8 mouse cellular contexts compared by ENCODE assay signal in the genomic region with DNA sequence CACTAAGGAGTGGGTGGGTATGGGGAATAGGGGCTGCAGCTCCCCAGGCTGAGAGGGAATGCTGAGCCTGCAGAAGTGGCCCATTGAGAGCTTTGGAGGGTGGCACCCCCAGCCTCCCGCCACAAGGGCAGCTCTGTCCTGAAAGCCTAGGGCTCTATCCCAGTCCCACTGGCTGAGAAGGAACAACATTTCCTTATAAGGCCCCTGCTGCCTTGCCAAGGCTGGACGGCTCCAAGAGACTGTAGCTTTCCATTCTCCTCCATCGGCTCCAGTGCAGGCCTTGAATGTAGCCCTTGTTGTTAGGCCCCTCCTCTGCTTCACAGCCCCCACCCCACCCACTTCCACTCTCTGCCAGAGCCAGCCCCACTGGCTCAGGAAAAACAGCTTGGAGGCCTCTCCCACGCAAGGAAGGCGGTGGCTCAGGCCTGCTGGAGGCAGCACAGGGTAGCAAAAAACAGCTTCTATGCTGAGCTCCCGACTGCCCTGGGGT.
DNase-seq lines count a peak whose midpoint lies in the region; ATAC-seq lines count a peak whose summit lies in the region.

No protein-coding gene starts in this region.

- H3K27me3 ChIP-seq in embryonic facial prominence, embryonic 11.5 days (ENCODE audit: control insufficient read depth, insufficient read depth, low read length) = no peaks in the 10 kb centered on the region
- no peaks in the 10 kb centered on the region for H3K27me3 ChIP-seq in intestine, embryonic 14.5 days (replicated peaks; ENCODE audit: control insufficient read depth, insufficient read depth, low read length)

- peak; percentile 83 for DNase-seq in adrenal gland, postnatal 14 days
- DNase-seq in embryonic facial prominence, embryonic 11.5 days (ENCODE audit: low spot score) = peak; percentile 52
- DNase-seq in gastrocnemius, postnatal 36 days = peak; percentile 74 to 87
- peak; percentile 76 for DNase-seq in intestine, embryonic 14.5 days (ENCODE audit: low spot score)
- DNase-seq in left cerebral cortex, adult 18-20 months (ENCODE audit: low spot score in 2 of 2) = peak; percentile 69 to 86
- peak; percentile 86 for DNase-seq in lung, postnatal 25 days (ENCODE audit: low spot score)
- peak; percentile 71 for DNase-seq in right cerebral cortex, postnatal 25 days
- DNase-seq in B cell, adult 2 months = no peak

- H3K36me3 ChIP-seq in embryonic facial prominence, embryonic 11.5 days (replicated peaks; ENCODE audit: control insufficient read depth, insufficient read depth, low read depth, low read length) = no peaks in the 10 kb centered on the region
- no peaks in the 10 kb centered on the region for H3K36me3 ChIP-seq in intestine, embryonic 14.5 days (ENCODE audit: control insufficient read depth, insufficient read depth, low read length)

- no peak overlapping the region for H3K4me2 ChIP-seq in embryonic facial prominence, embryonic 11.5 days (ENCODE audit: low read depth, low read length)
- no peak overlapping the region for H3K4me2 ChIP-seq in intestine, embryonic 14.5 days (ENCODE audit: low read length)

- H3K9me3 ChIP-seq in embryonic facial prominence, embryonic 11.5 days (replicated peaks; ENCODE audit: control insufficient read depth, low read length) = no peaks in the 10 kb centered on the region
- H3K9me3 ChIP-seq in intestine, embryonic 14.5 days (ENCODE audit: control insufficient read depth, low read length) = no peaks in the 10 kb centered on the region

- no peak overlapping the region for H3K9ac ChIP-seq in embryonic facial prominence, embryonic 11.5 days (replicated peaks; ENCODE audit: low read length)
- H3K9ac ChIP-seq in intestine, embryonic 14.5 days (ENCODE audit: low read length) = no peak overlapping the region

- H3K4me1 ChIP-seq in embryonic facial prominence, embryonic 11.5 days (ENCODE audit: control insufficient read depth, insufficient read depth, low read length) = no peaks in the 10 kb centered on the region; the same call in 1 of the 2 replicates
- H3K4me1 ChIP-seq in intestine, embryonic 14.5 days (replicated peaks; ENCODE audit: control insufficient read depth, insufficient read depth, low read length) = peaks cover 9% of the 10 kb centered on the region; the same call in 1 of the 2 replicates

- H3K4me3 ChIP-seq in embryonic facial prominence, embryonic 11.5 days (ENCODE audit: low read depth, low read length) = no peak overlapping the region
- H3K4me3 ChIP-seq in intestine, embryonic 14.5 days (ENCODE audit: low read depth, low read length) = no peak overlapping the region

- intact Hi-C loops in gastrocnemius, postnatal 36 days (cut with DNase I) = no loop called here

- ATAC-seq in embryonic facial prominence, embryonic 11.5 days (replicated peaks; ENCODE audit: insufficient number of reproducible peaks, low FRiP score, low TSS enrichment, low read depth) = peak; percentile 81; the same call in 1 of the 2 replicates
- ATAC-seq in intestine, embryonic 14.5 days (replicated peaks; ENCODE audit: low FRiP score, low TSS enrichment, low read depth) = peak; percentile 86

- no peak overlapping the region for H3K27ac ChIP-seq in embryonic facial prominence, embryonic 11.5 days (replicated peaks; ENCODE audit: low read depth, low read length)
- H3K27ac ChIP-seq in intestine, embryonic 14.5 days (ENCODE audit: low read depth) = peak overlapping the region; percentile 36

- WGBS in embryonic facial prominence, embryonic 11.5 days = 8% methylated on average over 6 of the region's 6 CpGs
- 18% methylated on average over 6 of the region's 6 CpGs for WGBS in intestine, embryonic 14.5 days

Comparison
In these comparisons a context has a peak if more than half of its experiments do, and no peak if none do; other contexts are left out.
1. DNase-seq: peak in adrenal gland, postnatal 14 days (single experiment), embryonic facial prominence, embryonic 11.5 days (single experiment), gastrocnemius, postnatal 36 days (2 of 2), intestine, embryonic 14.5 days (single experiment), left cerebral cortex, adult 18-20 months (2 of 2), lung, postnatal 25 days (single experiment) and right cerebral cortex, postnatal 25 days (single experiment); none in B cell, adult 2 months (0 of 2).